Mouse (Mus musculus) forebrain, postnatal 0 days (tissue): ENCODE measurements around the gene Osr1. TPM values are rescaled to one million over a fixed set of nuclear protein-coding genes. Genes with fewer than 3 reads are reported as not detected.

ENCODE experiments used
- ATAC-seq: fragments of 200-750 bp; cut with Nextera tagmentation; 2 replicates; pipeline ENCODE4 v1.8.0; 2017; ENCODE audit warnings: mild to moderate bottlenecking, moderate library complexity
- DNase-seq: peaks from one replicate; pipeline ENCODE4 v3.0.0-alpha.2; 2015
- H3K27ac ChIP-seq: fragments of 300-500 bp; sonication (generic); 2 replicates; pipeline ENCODE4 v1.5.1; 2014; ENCODE audit warnings: low read depth, mild to moderate bottlenecking, antibody characterized with exemption, low read length, moderate library complexity, mixed read lengths
- H3K27me3 ChIP-seq: fragments of 300-500 bp; sonication (generic); 2 replicates; pipeline ENCODE4 v1.6.1; 2014; ENCODE audit warnings: mild to moderate bottlenecking, low read length, mixed read lengths; ENCODE audit not compliant: insufficient read depth
- H3K36me3 ChIP-seq: fragments of 300-500 bp; sonication (generic); 2 replicates; pipeline ENCODE4 v1.6.1; 2014; ENCODE audit warnings: mild to moderate bottlenecking, moderate library complexity; ENCODE audit not compliant: insufficient read depth
- H3K4me1 ChIP-seq: fragments of 300-500 bp; sonication (generic); 2 replicates; pipeline ENCODE4 v1.6.1; 2014; ENCODE audit warnings: antibody characterized with exemption; ENCODE audit not compliant: insufficient read depth
- H3K4me2 ChIP-seq: fragments of 300-500 bp; sonication (generic); 2 replicates; pipeline ENCODE4 v1.6.1; 2014; ENCODE audit warnings: low read depth, mild to moderate bottlenecking, moderate library complexity
- H3K4me3 ChIP-seq: fragments of 300-500 bp; sonication (generic); 2 replicates; pipeline ENCODE4 v1.5.1; 2014; ENCODE audit warnings: low read depth, low read length, mixed read lengths
- H3K9ac ChIP-seq: fragments of 300-500 bp; sonication (generic); 2 replicates; pipeline ENCODE4 v1.6.1; 2014; ENCODE audit warnings: mild to moderate bottlenecking
- H3K9me3 ChIP-seq: fragments of 300-500 bp; sonication (generic); 2 replicates; pipeline ENCODE4 v1.6.1; 2016; ENCODE audit warnings: low read length
- CTCF ChIP-seq: sonication (generic); IDR thresholded peaks from 2 replicates; pipeline ENCODE4 v1.5.1; 2016; ENCODE audit warnings: antibody characterized with exemption, control low read depth, low read depth
- WGBS: fragments of 180-500 bp; shearing (Covaris S2); extraction: QIAGEN DNeasy Blood & Tissue Kit; methylation state at CpG from one replicate; pipeline ENCODE4 v1.1.7; 2014; 5-methylcytosine and 5-hydroxymethylcytosine counted together
- polyA plus RNA-seq: library from polyadenylated mRNA; unstranded; fragments of >200 nt; fragmentation: Nextera tagmentation; extraction: Ambion mirVana; gene quantifications from 2 replicates; pipeline ENCODE4 v1.2.1, GENCODE M21; 2015
- total RNA-seq: library from RNA; depleted of rRNA; stranded (reverse); fragments of >200 nt; gene quantifications from 2 replicates; pipeline ENCODE4 v1.2.3, GENCODE M21; 2014; rRNA removed

Osr1 gene
- total RNA-seq, result 4.2 and 8.4 TPM in 2 replicates
- 5.6 and 7.4 TPM in 2 replicates for polyA plus RNA-seq

DNA sequence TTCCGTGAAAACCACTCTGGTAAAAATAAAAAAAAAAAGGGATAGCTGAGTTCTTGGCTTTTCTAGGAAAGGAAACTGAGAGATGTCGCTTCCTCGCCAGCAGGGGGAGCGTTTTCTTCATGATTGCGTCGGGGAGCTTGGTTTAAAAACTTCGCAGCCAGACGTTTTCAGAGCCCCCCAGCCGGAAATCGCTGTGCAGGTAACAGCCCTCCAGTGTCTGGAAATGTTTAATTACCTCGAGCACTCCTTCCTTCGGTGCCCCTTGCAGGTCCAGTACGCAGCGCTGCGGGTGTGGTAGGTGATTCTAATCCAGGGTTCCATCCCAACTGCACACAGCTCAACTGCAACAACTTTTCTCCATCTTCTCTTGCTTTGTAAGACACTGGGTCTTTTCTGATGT, at the start of gene Osr1:
TSS of gene Osr1 (plus strand) at position 146 of the 400 bp plus-strand sequence.
- peak within 1 kb of the TSS; percentile 26 for H3K4me3 ChIP-seq
- peak within 1 kb of the TSS; percentile 52 for H3K4me2 ChIP-seq
- peaks cover 61% of the 10 kb centered on the region for H3K27me3 ChIP-seq
- no peaks in the 10 kb centered on the region for H3K36me3 ChIP-seq
- ATAC-seq (peak; percentile 41; the same call in 1 of the 2 replicates), DNase-seq (peak; percentile 86)
- H3K27ac ChIP-seq, result no peak within 1 kb of the TSS
- no peaks in the 10 kb centered on the region for H3K9me3 ChIP-seq
- no peak within 1 kb of the TSS for H3K9ac ChIP-seq
- TF ChIP-seq CTCF, result peak; percentile 79
- no peaks in the 10 kb centered on the region; the same call in 1 of the 2 replicates for H3K4me1 ChIP-seq
- WGBS, result 0% methylated on average over 15 of the region's 15 CpGs

- Histone ChIP-seq H3K4me1 (no peaks in the 10 kb centered on the region), H3K4me2 (no peak overlapping the region), H3K27me3 (no peaks in the 10 kb centered on the region), H3K9me3 (no peaks in the 10 kb centered on the region), H3K9ac (no peak overlapping the region), H3K4me3 (no peak overlapping the region), H3K27ac (no peak overlapping the region), H3K36me3 (no peaks in the 10 kb centered on the region)
- ATAC-seq (no peak), DNase-seq (no peak)
- WGBS, result 80% methylated on average over 2 of the region's 2 CpGs
- no peak for TF ChIP-seq CTCF
These were observed 19.6 kb upstream of the Osr1 start for GRCm38 (mm10) chr12:9550328-9550727.

- Histone ChIP-seq H3K9ac (no peak overlapping the region), H3K4me3 (no peak overlapping the region), H3K36me3 (no peaks in the 10 kb centered on the region), H3K4me2 (no peak overlapping the region), H3K27ac (no peak overlapping the region), H3K4me1 (no peaks in the 10 kb centered on the region), H3K27me3 (peaks cover 13% of the 10 kb centered on the region; the same call in 1 of the 2 replicates), H3K9me3 (no peaks in the 10 kb centered on the region)
- TF ChIP-seq CTCF, result no peak
- 85% methylated on average over 3 of the region's 3 CpGs for WGBS
- ATAC-seq (no peak), DNase-seq (no peak)
These were observed 5.0 kb upstream of the Osr1 start for GRCm38 (mm10) chr12:9564956-9565355.

- no peak for TF ChIP-seq CTCF
- no peak for DNase-seq
These were observed 630 bp downstream of the Osr1 start for GRCm38 (mm10) chr12:9570496-9570995.

GRCm38 (mm10) chr12:9571276-9571940, 1.5 kb downstream of the Osr1 start:
- TF ChIP-seq CTCF, result no peak

More at GRCm38 (mm10) chr12:9570496-9570995, 630 bp downstream of the Osr1 start:
- Histone ChIP-seq H3K4me3 (peak overlapping the region; percentile 26), H3K27me3 (peaks cover 67% of the 10 kb centered on the region), H3K27ac (no peak overlapping the region), H3K4me2 (peak overlapping the region; percentile 52), H3K9ac (no peak overlapping the region), H3K36me3 (no peaks in the 10 kb centered on the region), H3K9me3 (no peaks in the 10 kb centered on the region), H3K4me1 (no peaks in the 10 kb centered on the region; the same call in 1 of the 2 replicates)
- no peak for ATAC-seq
- under 1% methylated on average over 17 of the region's 17 CpGs for WGBS

DNA sequence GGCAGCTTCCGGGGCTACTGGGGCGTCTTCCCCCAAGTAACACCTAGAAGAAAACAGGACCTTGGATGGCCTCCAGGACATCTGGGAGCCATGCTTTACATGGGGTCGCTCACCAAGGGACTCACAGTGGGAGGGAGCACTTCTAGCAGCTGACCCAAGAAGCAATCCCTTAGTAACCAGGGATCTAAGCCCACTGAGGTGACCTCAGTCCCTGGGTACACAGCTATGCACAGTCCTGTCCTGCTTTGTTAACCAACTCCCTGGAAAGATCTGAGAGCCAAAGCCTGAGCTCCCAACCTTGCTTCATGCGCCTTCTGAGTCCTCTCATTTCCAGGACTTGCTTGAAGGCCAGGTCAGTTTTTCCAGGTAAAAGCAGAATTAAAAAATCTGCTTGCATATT, 2.1 kb downstream of the Osr1 start:
- Histone ChIP-seq H3K36me3 (no peaks in the 10 kb centered on the region), H3K27me3 (peaks cover 77% of the 10 kb centered on the region), H3K9me3 (no peaks in the 10 kb centered on the region), H3K4me2 (no peak overlapping the region), H3K27ac (no peak overlapping the region), H3K9ac (no peak overlapping the region), H3K4me3 (no peak overlapping the region), H3K4me1 (no peaks in the 10 kb centered on the region; the same call in 1 of the 2 replicates)
- 7% methylated on average over 4 of the region's 4 CpGs for WGBS
- ATAC-seq (no peak), DNase-seq (no peak)
- TF ChIP-seq CTCF, result no peak

More at GRCm38 (mm10) chr12:9571276-9571940, 1.5 kb downstream of the Osr1 start:
- WGBS, result 2% methylated on average over 13 of the region's 13 CpGs
- DNase-seq (no peak), ATAC-seq (no peak)
- no peak overlapping the region for H3K4me3 ChIP-seq
- peaks cover 71% of the 10 kb centered on the region for H3K27me3 ChIP-seq
- H3K36me3 ChIP-seq, result no peaks in the 10 kb centered on the region
- no peak overlapping the region for H3K4me2 ChIP-seq
- H3K9me3 ChIP-seq, result no peaks in the 10 kb centered on the region
- H3K4me1 ChIP-seq, result no peaks in the 10 kb centered on the region; the same call in 1 of the 2 replicates
- H3K9ac ChIP-seq, result no peak overlapping the region
- no peak overlapping the region for H3K27ac ChIP-seq

DNA sequence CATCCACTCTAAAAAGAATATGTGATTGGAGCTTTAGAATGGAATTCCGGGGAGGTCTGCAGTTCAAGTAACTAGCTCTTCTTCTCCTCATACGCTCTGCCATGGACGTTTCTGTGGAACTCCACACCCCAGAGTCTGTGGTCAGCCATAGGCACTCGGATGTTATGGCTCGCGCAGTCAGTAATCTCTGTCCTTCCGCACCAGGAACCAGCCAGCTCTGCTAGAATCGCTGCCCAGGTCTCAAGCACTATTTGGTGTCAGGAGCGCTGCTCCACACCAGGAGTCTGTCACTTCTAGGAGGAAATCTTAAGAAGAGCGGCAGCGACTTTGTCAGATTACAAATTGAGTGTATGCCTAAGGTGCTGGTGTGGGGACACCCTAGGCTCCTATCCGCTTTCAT, 3.8 kb downstream of the Osr1 start:
- Histone ChIP-seq H3K27me3 (peaks cover 92% of the 10 kb centered on the region), H3K4me1 (no peaks in the 10 kb centered on the region; the same call in 1 of the 2 replicates), H3K9me3 (no peaks in the 10 kb centered on the region), H3K4me3 (no peak overlapping the region), H3K4me2 (no peak overlapping the region), H3K9ac (no peak overlapping the region), H3K27ac (no peak overlapping the region), H3K36me3 (no peaks in the 10 kb centered on the region)
- 4% methylated on average over 12 of the region's 12 CpGs for WGBS
- ATAC-seq, result no peak
- DNase-seq, result no peak
- no peak for TF ChIP-seq CTCF
